8 mouse cellular contexts compared by ENCODE assay signal in the genomic region with DNA sequence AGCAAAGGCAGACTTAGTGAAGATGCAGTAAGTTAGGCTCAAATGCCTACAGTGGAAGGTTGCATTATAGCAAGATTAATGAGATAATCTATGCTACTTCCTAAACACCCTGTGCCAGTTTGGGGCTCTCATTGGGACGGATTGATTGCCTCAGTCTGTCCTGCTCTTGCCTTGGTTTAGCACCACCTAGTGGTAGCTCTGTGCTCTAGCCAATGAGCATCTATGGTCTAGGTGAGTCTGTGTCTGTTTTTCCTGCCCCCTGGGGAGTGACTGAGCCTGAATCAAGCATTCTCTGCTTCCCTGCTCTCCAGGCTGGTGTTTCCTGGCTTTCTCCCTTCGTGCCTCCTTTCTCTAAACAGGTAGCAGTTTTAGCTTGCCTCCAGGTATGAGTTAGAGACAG. TPM values are rescaled to one million over a fixed set of nuclear protein-coding genes. Genes with fewer than 3 reads are reported as not detected.
A peak's percentile ranks its signal among the peaks of the same experiment; 100 is the strongest.
DNase-seq lines count a peak whose midpoint lies in the region; ATAC-seq lines count a peak whose summit lies in the region.

No protein-coding gene starts in this region.

- H3K36me3 ChIP-seq in forebrain, embryonic 14.5 days (ENCODE audit: control insufficient read depth, insufficient read depth, low read length), result no peaks in the 10 kb centered on the region
- H3K36me3 ChIP-seq in liver, embryonic 12.5 days, result peaks cover 62% of the 10 kb centered on the region
- peaks cover 2% of the 10 kb centered on the region; the same call in 1 of the 2 replicates for H3K36me3 ChIP-seq in neural tube, embryonic 11.5 days (ENCODE audit: control insufficient read depth, insufficient read depth, low read length)

- DNase-seq in right cerebral cortex, postnatal 14 days, result peak; percentile 35
- no peak for DNase-seq in right cerebral cortex, postnatal 4 days
- peak; percentile 56 for DNase-seq in cerebellum, adult 11-12 months
- DNase-seq in forebrain, embryonic 14.5 days (ENCODE audit: low spot score), result peak; percentile 79
- DNase-seq in neural tube, embryonic 11.5 days (ENCODE audit: low spot score), result peak; percentile 53
- peak; percentile 72 for DNase-seq in thymus, postnatal 4 days

- no peaks in the 10 kb centered on the region for H3K4me1 ChIP-seq in forebrain, embryonic 14.5 days (ENCODE audit: control insufficient read depth, insufficient read depth, low read length)
- H3K4me1 ChIP-seq in liver, embryonic 12.5 days, result peaks cover 4% of the 10 kb centered on the region; the same call in 1 of the 2 replicates
- no peaks in the 10 kb centered on the region for H3K4me1 ChIP-seq in neural tube, embryonic 11.5 days (ENCODE audit: control insufficient read depth, insufficient read depth, low read length)

- WGBS in forebrain, embryonic 14.5 days, result 10% methylated on average over 2 of the region's 2 CpGs
- WGBS in liver, embryonic 12.5 days (ENCODE audit: insufficient replicate concordance), result 14% methylated on average over 2 of the region's 2 CpGs
- 9% methylated on average over 2 of the region's 2 CpGs for WGBS in neural tube, embryonic 11.5 days

- no peak overlapping the region for H3K4me2 ChIP-seq in forebrain, embryonic 14.5 days (ENCODE audit: low read length)
- no peak overlapping the region for H3K4me2 ChIP-seq in liver, embryonic 12.5 days
- H3K4me2 ChIP-seq in neural tube, embryonic 11.5 days (ENCODE audit: low read depth), result no peak overlapping the region

- H3K27ac ChIP-seq in forebrain, embryonic 14.5 days (ENCODE audit: low read depth, low read length), result no peak overlapping the region
- no peak overlapping the region for H3K27ac ChIP-seq in liver, embryonic 12.5 days
- no peak overlapping the region for H3K27ac ChIP-seq in neural tube, embryonic 11.5 days (ENCODE audit: low read depth, low read length)

- H3K27me3 ChIP-seq in forebrain, embryonic 14.5 days (replicated peaks; ENCODE audit: control insufficient read depth, insufficient read depth, low read length), result no peaks in the 10 kb centered on the region
- no peaks in the 10 kb centered on the region for H3K27me3 ChIP-seq in liver, embryonic 12.5 days (replicated peaks)
- no peaks in the 10 kb centered on the region for H3K27me3 ChIP-seq in neural tube, embryonic 11.5 days (ENCODE audit: control insufficient read depth, insufficient read depth, low read length)

- peak; percentile 88 for ATAC-seq in forebrain, embryonic 14.5 days
- peak; percentile 86 for ATAC-seq in inflammation-experienced regulatory T-cells, adult 6 months
- peak; percentile 82 for ATAC-seq in liver, embryonic 12.5 days
- no peak; the same call in 1 of the 2 replicates for ATAC-seq in neural tube, embryonic 11.5 days (ENCODE audit: insufficient read depth, low FRiP score, low TSS enrichment)

- no peak overlapping the region for H3K4me3 ChIP-seq in forebrain, embryonic 14.5 days (ENCODE audit: low read depth, low read length)
- no peak overlapping the region for H3K4me3 ChIP-seq in liver, embryonic 12.5 days
- no peak overlapping the region for H3K4me3 ChIP-seq in neural tube, embryonic 11.5 days (ENCODE audit: low read depth, low read length)

- H3K9ac ChIP-seq in forebrain, embryonic 14.5 days (ENCODE audit: low read length), result no peak overlapping the region
- H3K9ac ChIP-seq in liver, embryonic 12.5 days, result no peak overlapping the region
- no peak overlapping the region for H3K9ac ChIP-seq in neural tube, embryonic 11.5 days (ENCODE audit: low read length)

- no peaks in the 10 kb centered on the region for H3K9me3 ChIP-seq in forebrain, embryonic 14.5 days (replicated peaks; ENCODE audit: control insufficient read depth, low read length)
- no peaks in the 10 kb centered on the region for H3K9me3 ChIP-seq in liver, embryonic 12.5 days (replicated peaks)
- no peaks in the 10 kb centered on the region for H3K9me3 ChIP-seq in neural tube, embryonic 11.5 days (ENCODE audit: control insufficient read depth, low read length)

RNA-seq across cellular contexts. Expression of gene Sacm1l, which starts 25.2 kb away (rescaled TPM):
- 46.3 and 56.2 TPM in 2 replicates for polyA plus RNA-seq in forebrain, embryonic 14.5 days (2014; fragmentation: Nextera tagmentation; extraction: Ambion mirVana)
- polyA plus RNA-seq in inflammation-experienced regulatory T-cells, adult 6 months (2017; shearing (Covaris generic)), result 10 to 100 TPM; 40.9 to 64.1 (median 49.7) TPM
- 36.3 and 36.7 TPM in 2 replicates for polyA plus RNA-seq in liver, embryonic 12.5 days (2016; fragmentation: Nextera tagmentation; extraction: Ambion mirVana)
- polyA plus RNA-seq in neural tube, embryonic 11.5 days (2014; fragmentation: Nextera tagmentation; extraction: Ambion mirVana), result 52.4 and 56.3 TPM in 2 replicates

RNA-seq across cellular contexts. Expression of gene Limd1, which starts 25.8 kb away (rescaled TPM):
- polyA plus RNA-seq in forebrain, embryonic 14.5 days (2014; fragmentation: Nextera tagmentation; extraction: Ambion mirVana), result 23.1 and 23.5 TPM in 2 replicates
- polyA plus RNA-seq in inflammation-experienced regulatory T-cells, adult 6 months (2017; shearing (Covaris generic)), result 10 to 100 TPM; 31.9 to 41.2 (median 36.2) TPM
- 30.4 and 30.9 TPM in 2 replicates for polyA plus RNA-seq in liver, embryonic 12.5 days (2016; fragmentation: Nextera tagmentation; extraction: Ambion mirVana)
- polyA plus RNA-seq in neural tube, embryonic 11.5 days (2014; fragmentation: Nextera tagmentation; extraction: Ambion mirVana), result 48.1 and 52.4 TPM in 2 replicates
